Mouse (Mus musculus) thymus, postnatal 10 days (tissue): ENCODE data around the gene Larp1b.

Source experiments
- DNase-seq, 2 experiments: peaks; one replicate each; pipeline ENCODE4 v3.0.0; 2021; ENCODE audit warnings: low spot score in 2 of 2

The Larp1b gene

GRCm38 (mm10) chr3:41020687-41021086 is 71.1 kb downstream of the Larp1b start:
- no peak for DNase-seq

- DNase-seq = no peak
Measured at GRCm38 (mm10) chr3:41021980-41022379, 72.4 kb downstream of the Larp1b start.

GRCm38 (mm10) chr3:41030705-41031104 is 81.1 kb downstream of the Larp1b start:
- no peak for DNase-seq

GRCm38 (mm10) chr3:41031286-41032210 is 81.9 kb downstream of the Larp1b start:
- no peak for DNase-seq

GRCm38 (mm10) chr3:41038297-41038916 is 88.8 kb downstream of the Larp1b start:
- no peak for DNase-seq

GRCm38 (mm10) chr3:41041241-41041640 is 91.6 kb downstream of the Larp1b start:
- DNase-seq = no peak

- peak in 1 of 2 experiments; percentile 29 for DNase-seq
Measured at GRCm38 (mm10) chr3:41042195-41042938, 92.7 kb downstream of the Larp1b start.

GRCm38 (mm10) chr3:41043756-41044354 is 94.2 kb downstream of the Larp1b start:
- DNase-seq = no peak

- DNase-seq = no peak
Measured at GRCm38 (mm10) chr3:41047838-41048237, 98.2 kb downstream of the Larp1b start.

- no peak for DNase-seq
Measured at GRCm38 (mm10) chr3:41053334-41053733, 103.7 kb downstream of the Larp1b start.

- no peak for DNase-seq
Measured at GRCm38 (mm10) chr3:41058395-41058794, 108.8 kb downstream of the Larp1b start.

- no peak for DNase-seq
Measured at GRCm38 (mm10) chr3:41059249-41059648, 109.6 kb downstream of the Larp1b start.

- DNase-seq = no peak
Measured at GRCm38 (mm10) chr3:41061831-41062565, 112.4 kb downstream of the Larp1b start.

GRCm38 (mm10) chr3:41062758-41063157 is 113.1 kb downstream of the Larp1b start:
- no peak for DNase-seq

- no peak for DNase-seq
Measured at GRCm38 (mm10) chr3:41065320-41065719, 115.7 kb downstream of the Larp1b start.

GRCm38 (mm10) chr3:41070519-41070918 is 120.9 kb downstream of the Larp1b start:
- no peak for DNase-seq

GRCm38 (mm10) chr3:41075376-41075775 is 125.7 kb downstream of the Larp1b start:
- DNase-seq = no peak

- DNase-seq = no peak
Measured at GRCm38 (mm10) chr3:41078673-41079072, 129.0 kb downstream of the Larp1b start.

- DNase-seq = no peak
Measured at GRCm38 (mm10) chr3:41080724-41081123, 131.1 kb downstream of the Larp1b start.

GRCm38 (mm10) chr3:41081474-41082301 is 132.1 kb downstream of the Larp1b start:
- no peak for DNase-seq
